Mouse (Mus musculus): ENCODE measurements around the gene Arid3b.

Gene Arid3b

GRCm38 (mm10) chr9:57748137-57748536 is 88.5 kb downstream of the Arid3b start:
- DNase-seq (ENCODE audit: low read depth, low spot score) = no peak

- DNase-seq (ENCODE audit: low read depth, low spot score) = no peak
Measured at GRCm38 (mm10) chr9:57747067-57747466, 89.5 kb downstream of the Arid3b start.

DNA sequence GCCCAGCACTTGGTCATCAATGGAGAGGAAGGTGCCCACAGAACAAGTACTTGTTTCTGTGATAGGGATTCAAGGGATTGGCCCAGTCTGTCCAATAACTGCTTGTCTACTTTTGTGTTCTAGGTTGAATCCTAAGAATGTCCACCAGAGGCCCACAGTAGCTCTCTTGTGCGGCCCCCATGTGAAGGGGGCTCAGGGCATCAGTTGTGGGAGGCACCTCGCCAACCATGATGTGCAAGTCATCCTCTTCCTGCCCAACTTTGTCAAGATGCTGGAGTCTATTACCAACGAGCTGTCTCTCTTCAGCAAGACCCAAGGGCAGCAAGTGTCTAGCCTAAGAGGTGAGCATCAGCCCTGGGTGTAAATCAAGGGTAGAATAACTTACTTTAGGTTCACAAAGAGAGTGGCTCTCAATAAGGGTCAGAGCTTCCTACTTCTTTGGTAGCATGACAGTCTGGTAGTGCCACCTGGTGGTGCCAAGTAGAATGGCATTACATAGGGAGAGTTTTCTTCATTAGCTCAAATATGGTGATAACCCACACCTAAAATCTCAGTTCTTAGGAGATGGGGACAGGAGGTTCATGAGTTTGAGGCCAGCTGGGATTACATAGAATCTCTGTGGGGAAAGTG is 92.0 kb downstream of the Arid3b start:
- no peak for DNase-seq (ENCODE audit: low read depth, low spot score)
